Mouse (Mus musculus) forebrain, embryonic 14.5 days (tissue): ENCODE measurements around the gene Slc22a1. TPM values are rescaled to one million over a fixed set of nuclear protein-coding genes. Genes with fewer than 3 reads are reported as not detected.

Experiments used
- ATAC-seq: fragments of 200-750 bp; cut with Nextera tagmentation; 2 replicates; pipeline ENCODE4 v1.8.0; 2017; ENCODE audit warnings: mild to moderate bottlenecking, moderate library complexity
- DNase-seq: peaks from one replicate; pipeline ENCODE4 v3.0.0-alpha.2; 2015; ENCODE audit warnings: low spot score
- H3K27ac ChIP-seq: fragments of 300-500 bp; sonication (generic); 2 replicates; pipeline ENCODE4 v1.5.1; 2014; ENCODE audit warnings: low read depth, mild to moderate bottlenecking, control low read depth, low read length, moderate library complexity
- H3K27me3 ChIP-seq: fragments of 300-500 bp; sonication (generic); replicated peaks from 2 replicates; pipeline ENCODE4 v1.6.1; 2014; ENCODE audit warnings: low read length, control low read depth, mixed read lengths; ENCODE audit not compliant: control insufficient read depth, insufficient read depth
- H3K36me3 ChIP-seq: fragments of 300-500 bp; sonication (generic); 2 replicates; pipeline ENCODE4 v1.6.1; 2014; ENCODE audit warnings: low read length, control low read depth; ENCODE audit not compliant: control insufficient read depth, insufficient read depth
- H3K4me1 ChIP-seq: fragments of 300-500 bp; sonication (generic); 2 replicates; pipeline ENCODE4 v1.6.1; 2014; ENCODE audit warnings: antibody characterized with exemption, low read length, control low read depth; ENCODE audit not compliant: control insufficient read depth, insufficient read depth
- H3K4me2 ChIP-seq: fragments of 300-500 bp; sonication (generic); 2 replicates; pipeline ENCODE4 v1.6.1; 2014; ENCODE audit warnings: mild to moderate bottlenecking, control low read depth, low read length
- H3K4me3 ChIP-seq: fragments of 300-500 bp; sonication (generic); 2 replicates; pipeline ENCODE4 v1.5.1; 2014; ENCODE audit warnings: low read depth, low read length, control low read depth
- H3K9ac ChIP-seq: fragments of 300-500 bp; sonication (generic); 2 replicates; pipeline ENCODE4 v1.6.1; 2014; ENCODE audit warnings: mild to moderate bottlenecking, low read length, control low read depth, moderate library complexity
- H3K9me3 ChIP-seq: fragments of 300-500 bp; sonication (generic); replicated peaks from 2 replicates; pipeline ENCODE4 v1.6.1; 2016; ENCODE audit warnings: low read length, control low read depth, mixed read lengths; ENCODE audit not compliant: control insufficient read depth
- WGBS: fragments of 180-500 bp; shearing (Covaris S2); extraction: QIAGEN DNeasy Blood & Tissue Kit; methylation state at CpG from one replicate; pipeline ENCODE4 v1.1.7; 2014; 5-methylcytosine and 5-hydroxymethylcytosine counted together
- polyA plus RNA-seq: library from polyadenylated mRNA; unstranded; fragments of >200 nt; fragmentation: Nextera tagmentation; extraction: Ambion mirVana; gene quantifications from 2 replicates; pipeline ENCODE4 v1.2.1, GENCODE M21; 2014

The Slc22a1 gene
- polyA plus RNA-seq, 1 experiment from 2014 or later: not detected

DNA sequence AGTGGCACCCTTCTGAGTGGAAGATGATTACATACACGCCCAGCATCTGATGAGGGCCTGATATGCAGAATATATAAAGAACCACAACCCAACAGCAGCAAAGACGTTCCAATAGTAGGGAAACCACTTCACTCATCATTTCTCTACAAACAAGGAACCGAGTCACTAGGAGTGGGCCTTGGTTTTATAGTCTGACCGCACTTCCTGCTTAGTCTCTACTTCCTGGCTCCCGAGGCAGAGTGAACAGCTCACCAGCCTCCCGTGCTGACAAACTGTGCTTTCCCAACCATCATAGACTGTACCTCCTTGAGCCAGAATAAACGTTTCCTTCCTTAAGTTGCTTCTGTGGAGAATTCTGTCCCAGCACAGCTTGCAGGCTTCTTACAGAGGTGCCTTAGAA, 19.8 kb downstream of the Slc22a1 start:
- no peak overlapping the region for H3K9ac ChIP-seq
- no peaks in the 10 kb centered on the region for H3K27me3 ChIP-seq
- no peaks in the 10 kb centered on the region for H3K36me3 ChIP-seq
- no peak overlapping the region for H3K27ac ChIP-seq
- ATAC-seq: no peak
- H3K4me3 ChIP-seq: no peak overlapping the region
- H3K9me3 ChIP-seq: no peaks in the 10 kb centered on the region
- no peak for DNase-seq
- H3K4me1 ChIP-seq: no peaks in the 10 kb centered on the region
- 86% methylated on average over 7 of the region's 7 CpGs for WGBS
- H3K4me2 ChIP-seq: no peak overlapping the region

DNA sequence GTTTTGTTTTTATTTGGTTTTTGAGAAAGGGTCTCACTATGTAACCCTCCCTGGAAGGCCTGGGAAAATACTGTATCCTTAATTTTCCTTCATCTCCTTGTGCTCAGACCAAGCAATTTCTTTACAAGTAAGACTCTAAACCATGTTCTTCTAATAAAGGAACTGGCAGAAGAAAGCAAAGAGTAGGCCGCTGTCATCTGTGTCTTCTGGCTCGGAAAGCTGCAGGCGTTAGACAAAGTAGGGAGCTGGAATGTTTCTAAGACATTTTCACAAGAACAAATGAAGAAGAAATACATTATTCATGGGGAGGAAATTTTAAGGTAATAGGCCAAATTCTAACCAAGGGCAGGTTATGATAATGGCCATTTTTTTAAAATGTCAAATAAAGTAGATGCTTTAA, 21.6 kb downstream of the Slc22a1 start:
- H3K27me3 ChIP-seq: no peaks in the 10 kb centered on the region
- no peak overlapping the region for H3K27ac ChIP-seq
- H3K9ac ChIP-seq: no peak overlapping the region
- no peaks in the 10 kb centered on the region for H3K4me1 ChIP-seq
- DNase-seq (no peak), ATAC-seq (no peak)
- 44% methylated on average over 3 of the region's 3 CpGs for WGBS
- no peaks in the 10 kb centered on the region for H3K9me3 ChIP-seq
- H3K4me2 ChIP-seq: no peak overlapping the region
- H3K36me3 ChIP-seq: no peaks in the 10 kb centered on the region
- no peak overlapping the region for H3K4me3 ChIP-seq

DNA sequence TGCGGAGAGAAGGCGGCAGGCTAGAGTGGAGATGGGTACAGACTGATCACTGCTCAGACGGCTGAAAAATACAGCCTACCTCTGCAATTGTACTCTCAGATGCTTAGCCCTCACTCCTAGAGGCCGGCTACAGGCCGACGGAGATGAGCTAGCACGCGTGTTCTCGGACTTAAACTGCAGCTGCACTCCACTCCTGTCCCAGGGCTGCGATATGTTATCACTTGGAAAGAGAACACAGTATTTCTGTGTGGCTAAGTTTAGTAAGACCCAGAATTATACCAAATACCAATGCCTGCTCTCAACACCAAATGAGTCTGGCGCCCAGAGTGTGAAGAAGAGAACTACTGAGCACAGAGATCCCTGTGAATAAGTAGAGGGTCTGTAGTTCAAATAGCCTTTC, 23.0 kb downstream of the Slc22a1 start:
- no peak overlapping the region for H3K4me3 ChIP-seq
- ATAC-seq: no peak
- H3K4me1 ChIP-seq: no peaks in the 10 kb centered on the region
- H3K4me2 ChIP-seq: no peak overlapping the region
- 92% methylated on average over 11 of the region's 11 CpGs for WGBS
- no peak for DNase-seq
- H3K36me3 ChIP-seq: no peaks in the 10 kb centered on the region
- H3K9me3 ChIP-seq: no peaks in the 10 kb centered on the region
- no peaks in the 10 kb centered on the region for H3K27me3 ChIP-seq
- no peak overlapping the region for H3K9ac ChIP-seq
- H3K27ac ChIP-seq: no peak overlapping the region

DNA sequence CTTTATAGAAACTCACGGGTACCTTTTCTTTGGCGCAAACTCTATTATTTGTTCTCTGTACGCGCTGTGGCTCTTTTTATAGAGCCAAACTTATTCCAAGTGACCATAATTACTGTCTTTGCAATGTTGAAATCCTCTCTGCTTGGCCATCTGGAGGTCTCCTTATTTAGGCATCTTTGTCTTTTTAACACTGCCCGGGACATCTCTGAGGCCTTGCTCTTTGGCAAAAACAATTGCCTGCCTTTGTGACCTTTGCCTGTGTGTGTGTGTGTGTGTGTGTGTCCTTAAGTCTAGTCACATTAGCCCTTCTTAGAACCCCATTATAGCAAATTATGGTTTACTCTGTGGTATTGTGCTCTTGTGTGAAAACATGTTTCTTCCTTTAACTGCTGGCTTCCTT, 30.2 kb downstream of the Slc22a1 start:
- Histone ChIP-seq H3K4me3 (no peak overlapping the region), H3K4me2 (no peak overlapping the region), H3K27ac (no peak overlapping the region), H3K27me3 (no peaks in the 10 kb centered on the region), H3K9ac (no peak overlapping the region), H3K36me3 (no peaks in the 10 kb centered on the region), H3K9me3 (no peaks in the 10 kb centered on the region), H3K4me1 (no peaks in the 10 kb centered on the region)
- ATAC-seq (no peak), DNase-seq (no peak)
- WGBS: 69% methylated on average over 5 of the region's 5 CpGs

DNA sequence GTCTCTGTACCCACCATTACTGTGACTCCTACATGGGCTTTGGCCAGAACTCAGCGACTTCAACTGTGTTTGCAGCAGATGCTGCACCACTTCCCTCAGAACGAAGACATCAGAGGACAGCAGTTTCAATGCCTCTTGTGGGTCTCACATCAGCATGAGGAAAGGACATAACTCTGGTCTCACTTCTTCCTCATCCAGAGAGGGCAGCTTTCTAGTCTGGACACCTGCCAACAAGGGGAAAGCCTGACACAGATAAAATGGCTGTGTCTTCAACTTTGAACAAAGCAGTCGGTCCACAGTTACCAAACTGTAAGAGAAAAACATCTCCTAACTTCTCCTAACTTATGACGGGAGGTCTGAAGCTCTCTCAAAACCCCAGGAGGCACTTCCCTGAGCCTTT, 34.5 kb downstream of the Slc22a1 start:
- H3K36me3 ChIP-seq: no peaks in the 10 kb centered on the region
- H3K4me2 ChIP-seq: no peak overlapping the region
- no peaks in the 10 kb centered on the region for H3K27me3 ChIP-seq
- H3K9ac ChIP-seq: no peak overlapping the region
- ATAC-seq: no peak
- WGBS: 76% methylated on average over 4 of the region's 4 CpGs
- DNase-seq: no peak
- H3K4me3 ChIP-seq: no peak overlapping the region
- H3K9me3 ChIP-seq: 0 out of 2 replicates have a peak, but pooled peaks cover 2% of the 10 kb centered on the region
- H3K27ac ChIP-seq: no peak overlapping the region
- no peaks in the 10 kb centered on the region for H3K4me1 ChIP-seq

DNA sequence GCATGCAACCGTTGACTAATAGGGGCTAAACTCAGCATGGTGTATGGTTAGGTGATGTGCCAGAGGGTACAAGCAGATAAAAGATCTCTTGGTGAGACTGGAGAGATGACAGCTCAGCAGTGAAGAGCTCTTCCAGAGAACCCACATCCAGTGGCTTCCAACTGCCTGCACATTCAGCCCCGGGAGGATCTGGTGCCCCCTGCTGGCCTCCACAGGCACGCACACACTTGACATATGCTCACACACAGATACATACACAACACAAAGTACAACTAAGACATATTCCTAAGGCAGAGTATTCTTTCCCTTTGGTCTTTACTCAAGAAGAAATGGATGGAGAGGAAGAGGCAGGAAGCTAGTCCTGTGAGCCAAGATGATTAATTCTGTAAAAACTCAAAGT, 36.0 kb downstream of the Slc22a1 start:
- no peaks in the 10 kb centered on the region for H3K4me1 ChIP-seq
- no peak overlapping the region for H3K4me2 ChIP-seq
- ATAC-seq: no peak
- WGBS: 93% methylated on average over 3 of the region's 3 CpGs
- no peak overlapping the region for H3K4me3 ChIP-seq
- no peaks in the 10 kb centered on the region for H3K36me3 ChIP-seq
- H3K27me3 ChIP-seq: no peaks in the 10 kb centered on the region
- no peak for DNase-seq
- H3K27ac ChIP-seq: no peak overlapping the region
- H3K9ac ChIP-seq: no peak overlapping the region
- 0 out of 2 replicates have a peak, but pooled peaks cover 2% of the 10 kb centered on the region for H3K9me3 ChIP-seq

DNA sequence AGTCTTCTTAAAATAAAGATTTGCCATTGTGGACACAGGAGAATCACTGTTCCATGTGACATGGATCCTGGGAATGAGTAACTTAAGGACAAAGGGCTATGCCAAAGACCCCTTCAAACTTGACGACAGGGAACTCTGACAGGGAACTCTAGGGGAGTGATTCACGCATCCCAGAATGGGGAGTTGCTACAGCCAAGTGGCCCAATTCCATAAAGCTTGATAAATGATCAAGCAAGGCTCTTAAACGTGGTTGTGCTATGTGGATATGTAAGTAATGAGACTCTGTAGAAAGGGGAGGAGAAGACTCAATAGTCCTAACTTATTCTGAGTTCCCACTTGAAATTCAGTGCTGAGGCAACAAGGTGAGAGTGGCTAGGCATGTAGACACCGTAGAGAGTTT, 40.8 kb downstream of the Slc22a1 start:
- no peak for ATAC-seq
- no peak for DNase-seq
- Histone ChIP-seq H3K27me3 (no peaks in the 10 kb centered on the region), H3K36me3 (no peaks in the 10 kb centered on the region), H3K9me3 (0 out of 2 replicates have a peak, but pooled peaks cover 2% of the 10 kb centered on the region), H3K4me2 (no peak overlapping the region), H3K9ac (no peak overlapping the region), H3K4me1 (no peaks in the 10 kb centered on the region), H3K4me3 (no peak overlapping the region), H3K27ac (no peak overlapping the region)
- 66% methylated on average over 4 of the region's 4 CpGs for WGBS

DNA sequence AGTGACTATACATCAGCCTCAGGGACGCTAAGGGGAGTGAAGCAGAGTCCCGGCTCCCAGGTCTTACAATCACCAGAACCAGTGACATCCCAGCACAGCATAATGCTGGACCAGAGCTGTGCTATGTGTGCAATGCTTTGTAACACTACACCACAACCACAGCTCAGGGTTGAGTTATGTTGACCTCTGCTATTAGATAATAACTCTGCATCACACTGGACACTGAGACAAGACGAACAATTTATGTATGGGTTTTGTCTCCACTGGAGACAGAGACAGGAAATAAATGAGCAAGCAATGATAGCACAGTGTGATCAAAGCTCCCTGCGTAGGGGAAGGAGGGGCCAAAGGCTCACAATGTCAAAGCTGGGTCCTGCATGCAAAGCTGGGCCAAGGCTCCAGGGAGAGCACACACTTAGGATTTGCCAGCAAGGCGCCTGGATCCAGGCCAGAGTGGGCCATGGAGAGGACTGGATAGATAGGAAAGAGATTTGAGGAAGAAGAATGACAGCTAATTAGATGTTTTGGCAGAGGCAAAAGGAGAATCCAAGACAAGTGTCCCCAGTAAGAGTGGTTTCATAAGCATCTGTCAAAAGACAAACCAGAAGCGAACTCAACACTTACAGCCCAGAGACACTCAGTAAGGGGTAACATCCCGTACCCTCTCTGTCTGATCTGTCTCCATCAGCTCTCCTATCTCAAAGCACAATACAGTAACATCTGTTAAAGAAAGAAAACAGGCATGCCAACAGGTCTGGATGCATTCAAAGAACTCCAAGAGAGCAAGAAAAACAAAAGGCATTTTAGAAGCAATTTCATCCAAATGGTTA, 43.6 kb downstream of the Slc22a1 start:
- H3K36me3 ChIP-seq: no peaks in the 10 kb centered on the region
- DNase-seq (peak; percentile 19), ATAC-seq (no peak)
- no peak overlapping the region for H3K9ac ChIP-seq
- no peaks in the 10 kb centered on the region for H3K9me3 ChIP-seq
- no peak overlapping the region for H3K4me3 ChIP-seq
- H3K27ac ChIP-seq: no peak overlapping the region
- H3K4me1 ChIP-seq: no peaks in the 10 kb centered on the region
- 56% methylated on average over 7 of the region's 7 CpGs for WGBS
- no peak overlapping the region for H3K4me2 ChIP-seq
- no peaks in the 10 kb centered on the region for H3K27me3 ChIP-seq

DNA sequence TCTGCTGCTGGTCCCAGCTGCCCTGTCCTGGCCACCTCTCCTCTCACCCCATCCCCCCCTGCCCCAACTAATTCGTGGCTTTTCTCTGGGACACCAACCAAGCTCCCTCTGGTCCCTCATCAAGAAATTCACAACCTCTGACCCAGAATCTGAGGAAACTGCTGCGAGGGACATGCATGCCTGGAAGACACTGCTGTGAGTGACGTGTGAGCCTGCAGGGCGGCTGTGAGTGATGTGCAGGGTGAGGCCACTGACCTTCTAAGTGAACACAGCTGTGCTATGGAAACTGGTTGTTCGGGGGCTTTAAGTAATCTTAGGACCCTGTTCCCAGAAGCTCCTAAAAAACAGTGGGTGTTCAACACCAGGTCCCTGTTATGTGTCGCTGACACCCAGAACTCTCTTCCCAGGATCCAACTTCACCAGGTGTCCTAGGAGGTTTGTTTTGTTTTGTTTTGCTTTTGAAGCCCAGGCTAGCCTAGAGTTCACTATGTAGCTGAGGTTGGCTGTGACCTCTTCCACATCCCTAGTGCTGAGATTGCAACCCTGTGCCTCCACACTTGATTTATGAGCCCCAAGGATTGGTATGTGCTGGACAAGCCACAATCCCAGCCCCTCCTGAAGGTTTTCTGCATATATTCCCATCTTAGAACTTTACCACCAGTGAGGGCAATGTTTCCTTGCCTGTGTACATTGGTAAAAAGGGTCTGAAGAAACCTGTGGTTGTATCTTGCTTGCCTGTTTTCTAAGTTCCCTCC, 44.5 kb downstream of the Slc22a1 start:
- WGBS: 67% methylated on average over 6 of the region's 6 CpGs
- Histone ChIP-seq H3K4me1 (no peaks in the 10 kb centered on the region), H3K4me3 (no peak overlapping the region), H3K9ac (no peak overlapping the region), H3K27me3 (no peaks in the 10 kb centered on the region), H3K9me3 (no peaks in the 10 kb centered on the region), H3K36me3 (no peaks in the 10 kb centered on the region), H3K4me2 (no peak overlapping the region), H3K27ac (no peak overlapping the region)
- DNase-seq (no peak), ATAC-seq (no peak)
